ENCODE assay signal across 8 mouse cellular contexts in genomic region chr16:29945376-29945890, GRCm38 (mm10).
DNase-seq lines count a peak whose midpoint lies in the region; ATAC-seq and TF ChIP-seq lines count a peak whose summit lies in the region.

No protein-coding gene starts in this region.

- ATAC-seq in liver, postnatal 0 days: no peak
- ATAC-seq in neural tube, embryonic 14.5 days (ENCODE audit: low read depth): no peak

- H3K27me3 ChIP-seq in liver, postnatal 0 days (ENCODE audit: insufficient read depth, low read length): no peaks in the 10 kb centered on the region
- H3K27me3 ChIP-seq in neural tube, embryonic 14.5 days (ENCODE audit: control insufficient read depth, insufficient read depth, low read length): no peaks in the 10 kb centered on the region

- intact Hi-C loops in left cerebral cortex, postnatal 25 days (cut with DNase I): loop anchor here (1.0 to 5.0 kb wide), 2 partner anchors 62 to 120 kb away; no protein-coding TSS in a partner anchor

- peak overlapping the region; percentile 47 for H3K4me3 ChIP-seq in liver, postnatal 0 days (ENCODE audit: low read depth, low read length)
- peak overlapping the region; percentile 28 for H3K4me3 ChIP-seq in neural tube, embryonic 14.5 days (ENCODE audit: low read depth, low read length)

- 3% methylated on average over 9 of the region's 9 CpGs for WGBS in liver, postnatal 0 days (ENCODE audit: insufficient replicate concordance)
- WGBS in neural tube, embryonic 14.5 days: 8% methylated on average over 9 of the region's 9 CpGs

- H3K27ac ChIP-seq in liver, postnatal 0 days (ENCODE audit: low read depth): peak overlapping the region; percentile 79
- no peak overlapping the region for H3K27ac ChIP-seq in neural tube, embryonic 14.5 days (ENCODE audit: low read depth, low read length)

- peak; percentile 55 to 57 for DNase-seq in B cell, adult 2 months
- peak; percentile 74 for DNase-seq in adipocyte (ENCODE audit: low spot score)
- peak; percentile 20 for DNase-seq in gastrocnemius, postnatal 10 days
- DNase-seq in induced T-regulatory cell, adult 2 months (ENCODE audit: low read depth): peak; percentile 4
- peak; percentile 23 for DNase-seq in liver, postnatal 0 days
- DNase-seq in ovary, postnatal 10 days (ENCODE audit: low spot score): no peak
- no peak for DNase-seq in left cerebral cortex, postnatal 25 days (ENCODE audit: low spot score in 2 of 2)

- peaks cover 24% of the 10 kb centered on the region for H3K4me1 ChIP-seq in liver, postnatal 0 days (ENCODE audit: insufficient read depth)
- peaks cover 12% of the 10 kb centered on the region for H3K4me1 ChIP-seq in neural tube, embryonic 14.5 days (ENCODE audit: control insufficient read depth, insufficient read depth, low read length)

- H3K9me3 ChIP-seq in liver, postnatal 0 days (ENCODE audit: low read length): no peaks in the 10 kb centered on the region
- H3K9me3 ChIP-seq in neural tube, embryonic 14.5 days (ENCODE audit: control insufficient read depth, low read length): no peaks in the 10 kb centered on the region

- TF ChIP-seq CTCF in liver, postnatal 0 days (IDR thresholded peaks at IDR 0.05; ENCODE audit: low read depth): no peak

- no peaks in the 10 kb centered on the region for H3K36me3 ChIP-seq in liver, postnatal 0 days (replicated peaks; ENCODE audit: insufficient read depth, low read length)
- no peaks in the 10 kb centered on the region for H3K36me3 ChIP-seq in neural tube, embryonic 14.5 days (ENCODE audit: control insufficient read depth, insufficient read depth, low read length)

- H3K9ac ChIP-seq in liver, postnatal 0 days (replicated peaks): peak overlapping the region; percentile 71
- H3K9ac ChIP-seq in neural tube, embryonic 14.5 days (replicated peaks; ENCODE audit: low read depth, low read length): peak overlapping the region; percentile 46

- 0 out of 2 replicates have a peak, but pooled peaks have one; percentile 7 for TF ChIP-seq EP300 in liver, postnatal 0 days (IDR thresholded peaks at IDR 0.05; ENCODE audit: low read depth)

- H3K4me2 ChIP-seq in liver, postnatal 0 days (ENCODE audit: low read depth, low read length): peak overlapping the region; percentile 72
- H3K4me2 ChIP-seq in neural tube, embryonic 14.5 days (ENCODE audit: low read depth, low read length): peak overlapping the region; percentile 77

Comparison
In these comparisons a context has a peak if more than half of its experiments do, and no peak if none do; other contexts are left out.
1. DNase-seq: peak in B cell, adult 2 months (2 of 2), adipocyte (single experiment), gastrocnemius, postnatal 10 days (single experiment), induced T-regulatory cell, adult 2 months (single experiment) and liver, postnatal 0 days (single experiment); none in ovary, postnatal 10 days (single experiment) and left cerebral cortex, postnatal 25 days (0 of 2).